Mouse (Mus musculus) mature B cell (primary cell): ENCODE results near the gene Fam69b.

Source experiments
- in situ Hi-C: fragments of 300-500 bp; cut with MboI; formaldehyde crosslinking; loops from 2 replicates; pipeline ENCODE4 v1.14.3; 2019

Gene Fam69b

DNA sequence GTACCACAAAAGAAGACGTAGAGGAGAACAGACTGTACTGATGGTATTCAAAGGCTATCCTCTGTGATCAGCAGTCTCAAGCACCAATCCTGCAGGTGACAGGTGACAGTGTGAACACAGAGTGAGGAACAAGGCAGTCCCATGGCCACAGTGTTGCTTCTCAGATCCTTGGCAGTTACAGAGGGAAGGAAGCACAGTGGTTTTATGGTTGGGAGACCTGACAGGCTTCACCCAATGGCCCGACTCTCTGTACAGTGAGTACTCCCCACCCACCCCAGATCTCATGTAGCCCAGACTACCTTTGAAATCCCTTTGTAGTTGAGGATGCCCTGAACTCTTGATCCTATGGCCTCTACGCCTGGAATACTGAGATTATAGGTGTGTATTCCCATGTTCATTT is 2.8 kb upstream of the Fam69b start:
- in situ Hi-C loops, result no loop called here

DNA sequence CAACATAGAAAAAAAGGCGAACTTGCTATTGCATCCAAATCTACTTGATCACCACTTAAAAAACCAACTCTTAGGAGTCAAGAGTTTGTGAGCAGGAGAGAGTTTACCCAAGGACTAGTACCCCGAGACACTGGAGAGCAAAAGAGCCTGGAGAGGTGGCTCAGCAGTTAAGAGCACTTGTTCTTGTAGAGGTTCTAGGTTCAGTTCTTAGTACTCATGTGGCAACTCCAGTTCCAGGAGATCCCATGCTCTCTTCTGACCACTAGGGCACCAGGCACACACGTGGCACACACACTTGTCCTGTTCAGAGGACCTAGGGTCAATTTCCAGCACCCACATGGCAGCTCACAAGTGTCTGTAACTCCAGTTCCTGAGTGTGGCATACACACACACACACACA is 2.2 kb upstream of the Fam69b start:
- in situ Hi-C loops, result no loop called here

DNA sequence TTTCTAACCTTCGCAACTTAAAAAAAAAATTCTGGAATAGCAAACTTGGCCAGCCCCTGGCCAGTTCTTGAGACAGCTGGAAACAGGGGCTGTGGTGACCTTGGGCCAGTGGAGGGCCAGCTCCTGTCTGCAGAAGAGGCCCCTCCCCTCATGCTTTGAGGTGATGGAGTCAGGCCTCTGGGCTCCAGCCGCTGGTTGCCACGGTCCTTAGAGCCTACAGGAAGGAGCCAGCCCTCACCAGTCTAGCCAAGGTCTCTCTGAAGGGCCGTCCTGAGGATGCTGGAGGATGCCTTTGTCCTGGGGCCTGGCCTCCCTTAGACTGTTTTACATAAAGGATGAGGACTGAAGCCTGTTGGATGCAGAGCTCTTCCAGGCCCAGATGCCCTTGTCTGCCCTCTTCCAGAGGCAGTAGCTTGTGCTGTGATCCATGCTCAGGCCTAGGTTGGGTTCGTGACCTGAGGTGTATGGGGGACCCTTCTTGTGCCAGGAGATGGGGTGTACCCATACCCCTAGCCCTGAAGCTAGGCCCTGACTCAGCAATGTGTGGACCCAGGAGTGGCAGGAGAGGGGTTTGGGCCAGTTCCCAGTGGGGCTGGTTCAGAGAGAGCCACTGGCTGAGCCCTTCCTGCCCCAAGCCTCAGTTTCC is 658 bp downstream of the Fam69b start:
- in situ Hi-C loops, result no loop called here

DNA sequence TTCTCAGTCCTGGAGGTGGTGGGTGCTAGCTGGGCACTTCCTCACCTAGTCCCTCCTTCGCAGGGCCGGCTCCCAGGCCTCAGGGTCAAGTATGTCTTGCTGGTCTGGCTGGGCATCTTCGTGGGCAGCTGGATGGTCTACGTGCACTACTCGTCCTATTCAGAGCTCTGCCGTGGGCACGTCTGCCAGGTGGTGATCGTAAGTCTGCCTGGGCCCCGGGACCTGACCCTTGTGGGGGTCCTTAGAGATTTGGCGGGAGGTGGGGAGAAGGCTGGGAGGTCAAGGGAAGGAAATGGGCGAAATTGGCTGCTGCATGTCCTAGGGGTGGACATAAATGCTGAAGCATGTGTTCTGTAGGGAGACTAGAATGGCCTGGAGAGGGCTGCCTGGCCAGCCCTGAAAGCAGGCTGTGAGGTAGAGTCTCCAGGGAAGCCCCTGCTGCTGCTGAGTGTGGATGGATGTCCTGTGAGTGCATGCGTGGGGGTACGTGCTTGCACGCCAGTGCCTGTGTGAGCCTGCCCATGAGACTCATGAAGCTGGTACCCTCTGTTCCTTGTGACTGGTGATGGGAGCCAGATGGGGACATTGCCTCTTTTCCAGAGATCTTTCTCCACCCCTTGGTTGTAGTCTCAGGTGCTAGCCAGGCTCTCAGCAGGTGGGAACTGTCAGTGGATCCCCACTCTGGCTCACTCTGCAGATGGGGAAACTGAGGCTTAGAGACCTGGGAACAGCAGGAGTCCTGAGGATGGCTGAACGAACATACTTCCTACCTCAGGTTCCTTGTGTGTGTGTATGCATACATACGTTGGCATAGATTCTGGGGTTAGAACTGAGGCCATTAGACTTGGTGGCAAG is 4.5 kb downstream of the Fam69b start:
- in situ Hi-C loops, result no loop called here

- in situ Hi-C loops, result no loop called here
Measured at GRCm38 (mm10) chr2:26633953-26634530, 5.8 kb downstream of the Fam69b start.

DNA sequence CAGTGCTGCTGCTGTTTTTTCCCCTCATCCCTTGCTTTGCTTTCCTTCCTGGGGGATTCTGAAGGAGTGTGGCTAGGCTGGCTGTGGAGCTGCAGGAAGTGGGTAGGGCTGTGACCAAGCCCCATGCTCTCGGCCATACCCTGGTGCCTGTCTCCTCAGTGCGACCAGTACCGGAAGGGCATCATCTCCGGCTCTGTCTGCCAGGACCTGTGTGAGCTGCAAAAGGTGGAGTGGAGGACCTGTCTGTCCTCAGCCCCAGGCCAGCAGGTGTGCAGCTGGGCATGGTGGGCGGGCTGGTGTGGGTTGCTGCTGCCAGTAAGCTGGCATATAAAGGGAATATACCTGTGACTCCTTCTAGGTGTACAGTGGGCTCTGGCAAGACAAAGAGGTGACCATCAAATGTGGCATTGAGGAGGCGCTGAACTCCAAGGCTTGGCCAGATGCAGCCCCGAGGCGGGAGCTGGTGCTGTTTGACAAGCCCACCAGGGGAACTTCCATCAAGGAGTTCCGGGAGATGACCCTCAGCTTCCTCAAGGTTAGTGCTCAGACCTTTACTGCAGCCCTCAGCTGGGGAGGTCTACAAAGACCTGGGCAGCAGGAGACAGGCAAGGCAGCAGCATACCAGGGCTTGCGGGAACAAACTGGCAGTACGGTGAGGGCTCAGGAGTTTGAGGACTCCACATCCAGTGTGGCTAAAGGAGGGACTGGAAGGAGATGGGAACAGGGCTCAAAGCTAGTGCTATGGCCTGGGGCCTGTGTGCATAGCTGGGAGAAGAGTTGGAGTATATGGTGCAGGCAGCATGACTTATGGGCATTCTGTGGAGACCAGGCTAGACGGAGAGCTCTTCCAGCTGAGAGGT is 6.6 kb downstream of the Fam69b start:
- in situ Hi-C loops, result loop anchor here (5.0 kb wide), 1 partner anchor 48 kb away; the partner anchor contains the start of gene Gm20532

DNA sequence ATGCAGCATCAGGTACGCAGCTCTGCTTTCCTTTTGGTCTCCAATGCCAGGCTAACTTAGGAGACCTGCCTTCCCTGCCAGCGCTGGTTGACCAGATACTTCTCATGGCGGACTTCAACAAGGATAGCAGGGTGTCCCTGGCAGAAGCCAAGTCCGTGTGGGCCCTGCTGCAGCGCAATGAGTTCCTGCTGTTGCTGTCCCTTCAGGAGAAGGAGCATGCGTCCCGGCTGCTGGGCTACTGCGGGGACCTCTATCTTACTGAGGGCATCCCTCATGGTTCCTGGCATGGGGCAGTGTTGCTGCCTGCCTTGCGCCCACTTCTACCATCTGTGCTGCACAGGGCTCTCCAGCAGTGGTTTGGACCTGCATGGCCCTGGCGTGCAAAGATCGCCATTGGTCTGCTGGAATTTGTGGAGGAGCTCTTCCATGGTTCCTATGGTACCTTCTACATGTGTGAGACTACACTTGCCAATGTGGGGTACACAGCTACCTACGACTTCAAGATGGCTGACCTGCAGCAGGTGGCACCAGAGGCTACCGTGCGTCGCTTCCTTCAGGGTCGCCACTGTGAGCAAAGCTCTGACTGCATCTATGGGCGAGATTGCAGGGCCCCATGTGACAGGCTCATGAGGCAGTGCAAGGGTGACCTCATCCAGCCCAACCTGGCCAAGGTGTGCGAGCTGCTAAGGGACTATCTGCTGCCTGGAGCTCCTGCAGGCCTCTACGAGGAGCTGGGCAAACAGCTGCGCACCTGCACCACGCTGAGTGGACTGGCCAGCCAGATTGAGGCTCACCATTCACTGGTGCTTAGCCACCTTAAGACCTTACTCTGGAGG is 7.5 kb downstream of the Fam69b start:
- in situ Hi-C loops, result loop anchor here (5.0 kb wide), 1 partner anchor 48 kb away; the partner anchor contains the start of gene Gm20532

GRCm38 (mm10) chr2:26636325-26636635 is 8.0 kb downstream of the Fam69b start:
- in situ Hi-C loops, result loop anchor here (5.0 kb wide), 1 partner anchor 49 kb away; the partner anchor contains the start of gene Gm20532

DNA sequence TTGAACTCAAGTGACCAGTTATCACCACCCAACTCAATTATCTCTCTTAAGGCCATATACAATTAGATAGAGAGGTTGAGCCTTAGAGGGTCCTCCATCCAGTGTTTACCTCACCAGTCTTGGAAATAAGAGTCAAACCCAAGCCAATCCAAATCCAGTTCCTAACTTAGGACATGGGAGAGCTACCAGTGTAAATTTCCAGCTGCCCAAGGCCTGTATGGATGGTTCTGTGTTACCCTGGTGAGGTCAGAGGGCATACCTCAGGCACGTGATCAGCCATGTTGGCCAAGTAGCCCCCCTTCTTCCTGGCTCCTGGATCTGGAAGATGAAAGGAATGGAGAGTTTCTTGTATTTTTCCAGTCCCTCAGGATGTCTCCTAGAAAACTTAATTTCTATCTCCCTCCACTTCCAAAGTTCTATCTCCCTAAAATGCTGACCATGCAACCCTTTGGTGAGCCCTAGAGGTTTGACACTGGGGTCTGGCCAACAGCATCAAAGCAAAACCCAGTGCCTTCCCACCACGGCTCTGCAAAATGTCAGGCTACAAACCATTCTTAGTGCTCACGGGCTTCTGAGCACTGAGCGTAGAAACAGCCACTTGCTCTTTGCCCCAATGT is 9.2 kb downstream of the Fam69b start:
- in situ Hi-C loops, result loop anchor here (5.0 kb wide), 1 partner anchor 50 kb away; the partner anchor contains the start of gene Gm20532

DNA sequence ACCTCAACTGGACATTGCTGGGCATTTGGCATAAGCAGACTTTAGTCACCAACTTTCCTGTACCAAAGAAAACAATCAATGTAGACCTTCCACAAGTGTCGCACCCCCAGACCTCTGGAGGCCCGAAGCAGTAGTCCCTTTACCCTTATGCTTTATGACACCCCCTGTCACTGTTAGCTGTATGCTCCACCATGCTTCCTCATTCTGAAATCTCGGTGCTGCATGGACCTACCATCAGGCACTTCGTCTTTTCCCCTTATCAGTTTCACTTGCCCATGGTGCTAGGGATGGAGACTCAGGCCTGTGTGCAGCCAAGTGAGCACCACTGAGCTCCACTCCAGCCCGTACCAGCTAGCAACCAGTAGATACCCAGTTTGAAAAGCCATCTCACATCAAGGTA is 9.8 kb downstream of the Fam69b start:
- in situ Hi-C loops, result loop anchor here (5.0 kb wide), 1 partner anchor 51 kb away; the partner anchor contains the start of gene Gm20532

- in situ Hi-C loops, result loop anchor here (5.0 kb wide), 1 partner anchor 51 kb away; the partner anchor contains the start of gene Gm20532
Measured at GRCm38 (mm10) chr2:26638572-26638971, 10.3 kb downstream of the Fam69b start.

- in situ Hi-C loops, result loop anchor here (5.0 kb wide), 1 partner anchor 52 kb away; the partner anchor contains the start of gene Gm20532
Measured at GRCm38 (mm10) chr2:26639083-26639482, 10.8 kb downstream of the Fam69b start.

- in situ Hi-C loops, result loop anchor here (5.0 kb wide), 1 partner anchor 53 kb away; the partner anchor contains the start of gene Gm20532
Measured at GRCm38 (mm10) chr2:26639838-26640830, 11.9 kb downstream of the Fam69b start.

DNA sequence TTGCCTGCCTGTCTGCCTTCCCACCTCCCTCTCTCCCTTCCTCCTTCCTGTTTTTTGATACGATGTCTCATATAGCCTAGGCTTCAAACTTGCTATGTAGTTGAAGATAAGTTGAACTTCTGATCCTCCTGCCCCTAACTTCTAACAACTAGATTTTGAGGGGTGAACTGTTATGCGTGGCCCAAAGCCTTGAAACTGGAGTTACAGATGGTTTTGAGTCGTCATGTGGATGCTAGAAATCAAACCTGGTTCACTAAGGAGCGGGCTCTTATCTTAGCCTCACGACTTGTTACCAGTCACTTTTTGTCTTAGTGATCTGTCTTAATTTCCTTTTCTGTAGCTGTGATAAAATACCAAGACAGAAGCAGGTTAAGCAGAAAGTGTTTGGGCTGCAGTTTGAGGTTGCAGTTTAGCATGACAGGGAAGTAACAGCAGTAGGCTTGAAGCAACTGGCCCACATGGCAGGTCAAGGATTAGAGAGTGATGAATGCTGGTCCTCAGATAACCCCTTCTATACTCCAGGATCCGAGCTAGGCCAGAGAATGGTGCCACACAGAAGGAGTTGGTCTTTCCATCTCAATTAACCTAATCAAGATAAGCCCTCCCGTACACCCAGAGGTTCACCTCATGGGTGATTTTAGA is 12.9 kb downstream of the Fam69b start:
- in situ Hi-C loops, result no loop called here

- in situ Hi-C loops, result no loop called here
Measured at GRCm38 (mm10) chr2:26643942-26644341, 15.7 kb downstream of the Fam69b start.

DNA sequence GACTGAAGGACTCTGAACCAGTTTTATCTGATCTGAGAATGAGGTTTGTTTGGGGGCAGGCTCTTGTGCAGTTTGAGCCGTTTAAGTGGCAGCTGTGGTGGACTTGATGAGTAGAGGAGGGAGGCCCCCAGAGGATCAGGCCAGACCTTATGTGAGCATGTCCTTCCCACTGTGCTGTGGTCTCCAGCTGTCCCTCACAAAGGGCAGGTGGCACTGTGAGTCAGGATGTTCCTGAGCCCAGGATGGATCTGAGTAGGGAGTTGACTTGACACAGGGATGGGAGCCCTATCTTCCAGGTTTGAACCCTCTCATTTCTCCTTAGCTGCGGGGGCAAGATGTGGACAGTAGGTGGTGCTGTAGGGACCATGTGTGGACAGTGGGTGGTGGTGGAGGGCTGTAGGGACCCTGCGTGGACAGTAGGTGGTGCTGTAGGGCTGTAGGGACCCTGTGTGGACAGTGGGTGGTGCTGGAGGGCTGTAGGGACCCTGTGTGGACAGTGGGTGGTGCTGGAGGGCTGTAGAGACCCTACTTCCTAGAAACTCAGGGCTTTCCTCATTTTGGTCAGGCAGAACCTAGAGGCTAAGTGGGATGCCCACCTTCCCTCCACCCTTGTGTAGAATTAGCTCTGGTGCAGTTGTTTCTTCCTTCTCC is 18.5 kb downstream of the Fam69b start:
- in situ Hi-C loops, result no loop called here

GRCm38 (mm10) chr2:26654687-26655086 is 26.4 kb downstream of the Fam69b start:
- in situ Hi-C loops, result no loop called here

GRCm38 (mm10) chr2:26657426-26657825 is 29.2 kb downstream of the Fam69b start:
- in situ Hi-C loops, result no loop called here
